28 mouse cellular contexts compared by ENCODE assay signal in genomic region chr11:97074235-97074634, GRCm38 (mm10). TPM values are rescaled to one million over a fixed set of nuclear protein-coding genes. Genes with fewer than 3 reads are reported as not detected.
"Had no signal": no experiment of that assay in that cellular context is flagged by ENCODE, and none has a peak within 500 bp of the region (broad histone marks: within the 10 kb centered on the region; RNA-seq: fewer than 3 reads in every experiment).

No protein-coding gene starts in this region.

- H3K4me2 ChIP-seq: heart, embryonic 11.5 days; heart, embryonic 13.5 days; heart, embryonic 15.5 days; hindbrain, embryonic 13.5 days; hindbrain, embryonic 15.5 days; kidney, embryonic 15.5 days; limb, embryonic 13.5 days; limb, embryonic 15.5 days had no signal

- H3K36me3 ChIP-seq: heart, embryonic 13.5 days; heart, embryonic 15.5 days; hindbrain, embryonic 13.5 days; hindbrain, embryonic 15.5 days; kidney, embryonic 15.5 days; limb, embryonic 13.5 days; limb, embryonic 15.5 days had no signal

- H3K27me3 ChIP-seq: heart, embryonic 13.5 days; heart, embryonic 15.5 days; hindbrain, embryonic 13.5 days; hindbrain, embryonic 15.5 days; kidney, embryonic 15.5 days; limb, embryonic 13.5 days; limb, embryonic 15.5 days had no signal

- H3K9me3 ChIP-seq: heart, embryonic 13.5 days; heart, embryonic 15.5 days; hindbrain, embryonic 13.5 days; hindbrain, embryonic 15.5 days; kidney, embryonic 15.5 days; limb, embryonic 13.5 days; limb, embryonic 15.5 days had no signal

- DNase-seq: gastrocnemius, adult 2 months; gastrocnemius, postnatal 10 days; gastrocnemius, postnatal 25 days; heart, adult 18-20 months; heart, postnatal 14 days; heart, postnatal 36 days; kidney, adult 11 months; kidney, adult 2 months; kidney, adult 9 months; kidney, postnatal 14 days; kidney, postnatal 36 days; layer of hippocampus, adult 9-11 months; layer of hippocampus, postnatal 36 days; left cerebral cortex, postnatal 4 days had no signal

- H3K4me1 ChIP-seq: hindbrain, embryonic 13.5 days; hindbrain, embryonic 15.5 days; kidney, embryonic 15.5 days; limb, embryonic 13.5 days; limb, embryonic 15.5 days had no signal

- H3K9ac ChIP-seq: heart, embryonic 13.5 days; heart, embryonic 15.5 days; hindbrain, embryonic 13.5 days; hindbrain, embryonic 15.5 days; kidney, embryonic 15.5 days; limb, embryonic 13.5 days; limb, embryonic 15.5 days had no signal

- H3K27ac ChIP-seq: gastrocnemius, adult 2 months; heart, embryonic 13.5 days; heart, embryonic 15.5 days; hindbrain, embryonic 13.5 days; hindbrain, embryonic 15.5 days; hindbrain, postnatal 0 days; kidney, embryonic 15.5 days; kidney, postnatal 0 days; limb, embryonic 13.5 days; limb, embryonic 15.5 days had no signal

- H3K4me3 ChIP-seq: gastrocnemius, adult 2 months; heart, embryonic 13.5 days; heart, embryonic 15.5 days; hindbrain, embryonic 13.5 days; hindbrain, embryonic 15.5 days; kidney, embryonic 15.5 days; limb, embryonic 13.5 days; limb, embryonic 15.5 days had no signal

- ATAC-seq: hindbrain, postnatal 0 days; intestine, embryonic 16.5 days had no signal

RNA-seq across cellular contexts. Expression of gene Tbx21, which starts 40.9 kb away (rescaled TPM):
- polyA plus RNA-seq: heart, embryonic 11.5 days; heart, embryonic 13.5 days; heart, postnatal 0 days; intestine, embryonic 14.5 days; kidney, postnatal 0 days; limb, embryonic 11.5 days; limb, embryonic 15.5 days had no signal
